Mouse (Mus musculus): ENCODE results near the gene Med25. TPM values are rescaled to one million over a fixed set of nuclear protein-coding genes. Genes with fewer than 3 reads are reported as not detected.

Gene Med25
- polyA plus RNA-seq, 1 experiment from 2014 or later = 72.5 TPM

DNA sequence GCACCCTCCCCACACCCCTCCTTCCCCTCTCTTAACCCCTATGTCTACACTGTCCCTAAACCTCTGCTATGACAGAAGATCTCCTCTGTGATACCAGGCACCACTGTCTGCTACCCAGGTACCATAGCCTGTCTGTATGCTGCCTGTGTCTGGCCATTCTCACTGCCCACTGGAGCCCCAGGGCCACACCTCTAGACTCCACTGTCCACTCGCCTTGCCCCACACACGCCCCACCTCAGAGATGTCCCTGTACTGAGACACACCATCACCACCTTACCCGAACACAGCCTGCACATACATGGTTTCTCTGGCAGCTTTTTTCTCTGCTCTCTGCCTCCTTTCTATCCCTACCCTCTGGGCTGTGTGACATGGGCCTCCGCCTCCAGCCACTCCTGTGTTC, 24.4 kb upstream of the Med25 start:
- H3K27ac ChIP-seq (ENCODE audit: low read depth, low read length) = no peak overlapping the region
- 93% methylated on average over 4 of the region's 4 CpGs for WGBS
- no peak for DNase-seq (ENCODE audit: low spot score)

DNA sequence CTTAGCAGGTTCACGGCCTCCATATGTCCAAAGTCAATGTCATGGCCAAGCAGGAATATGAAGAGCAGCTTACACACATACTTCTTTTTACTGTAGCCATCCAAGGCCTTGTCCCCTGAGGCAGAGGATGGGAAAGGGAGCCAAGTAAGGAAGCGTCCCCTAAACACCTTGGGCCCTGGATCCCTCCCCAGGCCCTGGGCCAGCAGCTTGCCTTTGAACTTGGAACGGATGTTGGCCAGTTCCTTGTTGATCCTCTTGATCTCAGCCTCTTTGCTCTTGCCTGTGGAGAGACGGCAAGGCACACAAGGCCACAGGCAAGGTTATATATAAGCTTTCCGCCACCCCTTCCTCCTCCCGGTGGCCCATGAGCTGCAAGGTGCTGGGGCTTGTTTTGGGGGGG, 23.7 kb upstream of the Med25 start:
- Histone ChIP-seq H3K9ac (ENCODE audit: low read depth, low read length) (no peak overlapping the region), H3K27ac (ENCODE audit: low read depth, low read length) (no peak overlapping the region), H3K36me3 (ENCODE audit: control insufficient read depth, insufficient read depth, low read length) (peaks cover 25% of the 10 kb centered on the region; the same call in 1 of the 2 replicates), H3K27me3 (replicated peaks; ENCODE audit: control insufficient read depth, insufficient read depth, low read length) (no peaks in the 10 kb centered on the region), H3K4me2 (no peak overlapping the region), H3K4me1 (replicated peaks; ENCODE audit: control insufficient read depth, insufficient read depth, low read length) (peaks cover 16% of the 10 kb centered on the region), H3K9me3 (ENCODE audit: control insufficient read depth, low read length) (no peaks in the 10 kb centered on the region), H3K4me3 (ENCODE audit: low read depth, low read length) (no peak overlapping the region)
- DNase-seq (ENCODE audit: low spot score) = no peak
- 93% methylated on average over 6 of the region's 6 CpGs for WGBS
- ATAC-seq (replicated peaks; ENCODE audit: low FRiP score) = no peak

More for the DNA sequence above, 24.4 kb upstream of the Med25 start:
- H3K9ac ChIP-seq (ENCODE audit: low read depth, low read length) = no peak overlapping the region
- peaks cover 16% of the 10 kb centered on the region for H3K4me1 ChIP-seq (replicated peaks; ENCODE audit: control insufficient read depth, insufficient read depth, low read length)
- no peaks in the 10 kb centered on the region for H3K27me3 ChIP-seq (replicated peaks; ENCODE audit: control insufficient read depth, insufficient read depth, low read length)
- peak; percentile 14; the same call in 1 of the 2 replicates for ATAC-seq (replicated peaks; ENCODE audit: low FRiP score)
- no peak overlapping the region for H3K4me2 ChIP-seq
- H3K36me3 ChIP-seq (ENCODE audit: control insufficient read depth, insufficient read depth, low read length) = peaks cover 26% of the 10 kb centered on the region
- H3K9me3 ChIP-seq (ENCODE audit: control insufficient read depth, low read length) = no peaks in the 10 kb centered on the region
- H3K4me3 ChIP-seq (ENCODE audit: low read depth, low read length) = no peak overlapping the region

DNA sequence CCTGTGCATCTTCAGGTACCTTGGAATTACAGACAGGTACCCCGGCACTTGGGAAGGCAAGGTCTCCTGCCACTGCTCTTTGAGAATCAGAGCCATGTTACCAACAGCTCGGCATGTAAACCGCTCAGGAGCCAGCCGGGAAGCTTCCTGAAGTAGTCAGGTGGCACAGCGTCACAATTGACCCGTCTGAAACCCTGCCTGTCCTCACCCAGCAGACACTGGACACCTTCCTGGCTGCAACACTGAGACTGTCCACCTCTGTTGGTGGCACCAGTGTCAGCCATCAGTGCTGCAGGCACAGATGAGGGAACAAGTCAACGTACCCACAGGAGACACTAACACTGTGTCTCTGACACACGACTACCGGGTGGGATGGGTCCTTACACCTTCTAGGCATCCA, 22.8 kb upstream of the Med25 start:
- Histone ChIP-seq H3K4me2 (no peak overlapping the region), H3K27me3 (replicated peaks; ENCODE audit: control insufficient read depth, insufficient read depth, low read length) (no peaks in the 10 kb centered on the region), H3K36me3 (ENCODE audit: control insufficient read depth, insufficient read depth, low read length) (peaks cover 29% of the 10 kb centered on the region; the same call in 1 of the 2 replicates), H3K4me3 (ENCODE audit: low read depth, low read length) (no peak overlapping the region), H3K27ac (ENCODE audit: low read depth, low read length) (no peak overlapping the region), H3K9me3 (ENCODE audit: control insufficient read depth, low read length) (no peaks in the 10 kb centered on the region), H3K4me1 (replicated peaks; ENCODE audit: control insufficient read depth, insufficient read depth, low read length) (peaks cover 16% of the 10 kb centered on the region), H3K9ac (ENCODE audit: low read depth, low read length) (no peak overlapping the region)
- no peak for DNase-seq (ENCODE audit: low spot score)
- 92% methylated on average over 9 of the region's 9 CpGs for WGBS
- ATAC-seq (replicated peaks; ENCODE audit: low FRiP score) = no peak

DNA sequence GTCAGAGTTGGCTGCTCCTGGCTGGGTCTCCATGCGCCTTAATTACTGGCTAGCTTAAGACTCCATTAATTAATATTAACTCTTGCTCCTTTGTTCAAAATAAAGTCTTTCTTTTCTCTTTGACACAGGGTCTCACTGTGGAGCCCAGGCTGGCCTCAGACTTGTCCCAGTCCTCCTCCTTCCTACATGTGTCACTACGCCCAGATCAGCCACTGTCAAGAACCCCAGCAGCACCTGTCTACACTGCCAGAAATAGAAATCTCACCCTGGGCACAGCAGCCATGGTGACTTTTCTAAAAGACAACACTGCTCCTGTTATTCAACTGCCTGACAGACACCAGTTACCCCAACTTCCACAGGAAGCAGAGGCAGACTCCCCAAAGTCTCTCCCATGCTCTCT, 21.9 kb upstream of the Med25 start:
- peaks cover 27% of the 10 kb centered on the region; the same call in 1 of the 2 replicates for H3K36me3 ChIP-seq (ENCODE audit: control insufficient read depth, insufficient read depth, low read length)
- no peak overlapping the region for H3K27ac ChIP-seq (ENCODE audit: low read depth, low read length)
- H3K4me1 ChIP-seq (replicated peaks; ENCODE audit: control insufficient read depth, insufficient read depth, low read length) = peaks cover 16% of the 10 kb centered on the region
- no peaks in the 10 kb centered on the region for H3K9me3 ChIP-seq (ENCODE audit: control insufficient read depth, low read length)
- H3K4me3 ChIP-seq (ENCODE audit: low read depth, low read length) = no peak overlapping the region
- 97% methylated on average over 2 of the region's 2 CpGs for WGBS
- ATAC-seq (replicated peaks; ENCODE audit: low FRiP score) (no peak), DNase-seq (ENCODE audit: low spot score) (no peak)
- no peaks in the 10 kb centered on the region for H3K27me3 ChIP-seq (replicated peaks; ENCODE audit: control insufficient read depth, insufficient read depth, low read length)
- H3K9ac ChIP-seq (ENCODE audit: low read depth, low read length) = no peak overlapping the region
- no peak overlapping the region for H3K4me2 ChIP-seq

DNA sequence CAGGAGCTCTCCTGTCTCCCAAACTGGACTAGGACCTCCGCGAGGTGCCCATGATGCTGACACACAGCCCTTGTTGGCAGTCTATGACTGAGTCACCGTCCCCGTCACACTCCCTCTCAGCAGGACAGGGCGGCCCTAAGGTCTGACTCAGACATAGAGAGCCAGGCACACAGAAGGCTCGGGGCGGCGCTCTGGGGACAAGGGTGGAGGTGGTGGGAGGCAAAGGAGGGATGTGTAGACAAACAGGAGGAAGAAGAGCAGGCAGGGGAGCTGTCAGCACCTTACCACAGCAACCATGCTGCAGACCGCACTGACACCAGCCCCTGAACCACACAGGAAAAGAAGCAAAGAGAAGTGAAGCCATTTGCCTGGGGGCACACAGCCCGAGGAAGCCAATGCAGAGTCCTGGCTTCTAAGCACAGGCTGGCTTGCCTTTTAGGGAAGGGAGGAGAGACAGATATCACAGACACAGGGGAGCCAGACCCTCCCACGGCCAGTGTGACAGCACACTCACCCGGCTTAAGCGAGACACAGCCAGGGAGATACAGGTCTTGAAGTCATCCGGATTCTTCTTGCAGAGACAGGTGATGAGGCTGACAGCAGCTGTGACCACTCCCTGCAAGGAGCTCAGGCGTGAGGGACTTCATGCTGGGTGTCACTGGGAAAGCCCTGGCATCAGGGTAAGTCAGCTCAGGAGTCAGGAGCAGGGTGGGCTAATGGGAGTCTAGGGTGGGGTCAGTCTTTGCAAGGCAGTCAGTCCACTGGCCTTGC, 16.4 kb upstream of the Med25 start:
- H3K4me2 ChIP-seq = no peak overlapping the region; the same call in 1 of the 2 replicates
- no peak overlapping the region for H3K4me3 ChIP-seq (ENCODE audit: low read depth, low read length)
- DNase-seq (ENCODE audit: low spot score) (no peak), ATAC-seq (replicated peaks; ENCODE audit: low FRiP score) (no peak)
- H3K27ac ChIP-seq (ENCODE audit: low read depth, low read length) = no peak overlapping the region
- whole genome bisulfite sequencing = 84% methylated on average over 15 of the region's 15 CpGs
- no peaks in the 10 kb centered on the region for H3K4me1 ChIP-seq (replicated peaks; ENCODE audit: control insufficient read depth, insufficient read depth, low read length)
- peaks cover 61% of the 10 kb centered on the region for H3K36me3 ChIP-seq (ENCODE audit: control insufficient read depth, insufficient read depth, low read length)
- no peaks in the 10 kb centered on the region for H3K27me3 ChIP-seq (replicated peaks; ENCODE audit: control insufficient read depth, insufficient read depth, low read length)
- no peaks in the 10 kb centered on the region for H3K9me3 ChIP-seq (ENCODE audit: control insufficient read depth, low read length)
- no peak overlapping the region for H3K9ac ChIP-seq (ENCODE audit: low read depth, low read length)

DNA sequence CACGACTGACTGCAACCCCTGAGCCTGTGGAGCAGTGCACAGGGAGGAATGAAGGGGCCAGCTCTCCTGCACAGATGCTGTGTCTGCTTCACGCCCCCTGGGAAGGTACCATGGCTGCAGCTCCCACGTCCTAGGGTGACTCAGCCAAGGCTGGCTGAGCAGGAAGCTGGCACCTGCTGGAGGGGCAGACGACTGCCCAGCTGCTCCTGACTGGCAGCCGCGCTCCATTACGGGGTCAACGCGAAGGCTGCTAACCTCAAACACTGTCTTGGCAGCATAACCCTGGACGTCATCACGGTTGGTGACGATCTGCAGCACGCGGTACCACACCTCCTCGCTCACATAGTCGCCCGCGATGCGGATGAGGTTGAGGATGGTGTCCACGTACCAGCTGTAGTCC, 12.9 kb upstream of the Med25 start:
- Histone ChIP-seq H3K27me3 (replicated peaks; ENCODE audit: control insufficient read depth, insufficient read depth, low read length) (no peaks in the 10 kb centered on the region), H3K9me3 (ENCODE audit: control insufficient read depth, low read length) (no peaks in the 10 kb centered on the region), H3K4me2 (no peak overlapping the region), H3K36me3 (ENCODE audit: control insufficient read depth, insufficient read depth, low read length) (peaks cover 64% of the 10 kb centered on the region), H3K9ac (ENCODE audit: low read depth, low read length) (no peak overlapping the region), H3K27ac (ENCODE audit: low read depth, low read length) (no peak overlapping the region), H3K4me1 (replicated peaks; ENCODE audit: control insufficient read depth, insufficient read depth, low read length) (peaks cover 11% of the 10 kb centered on the region), H3K4me3 (ENCODE audit: low read depth, low read length) (no peak overlapping the region)
- ATAC-seq (replicated peaks; ENCODE audit: low FRiP score) (no peak), DNase-seq (ENCODE audit: low spot score) (no peak)
- 95% methylated on average over 20 of the region's 20 CpGs for WGBS

DNA sequence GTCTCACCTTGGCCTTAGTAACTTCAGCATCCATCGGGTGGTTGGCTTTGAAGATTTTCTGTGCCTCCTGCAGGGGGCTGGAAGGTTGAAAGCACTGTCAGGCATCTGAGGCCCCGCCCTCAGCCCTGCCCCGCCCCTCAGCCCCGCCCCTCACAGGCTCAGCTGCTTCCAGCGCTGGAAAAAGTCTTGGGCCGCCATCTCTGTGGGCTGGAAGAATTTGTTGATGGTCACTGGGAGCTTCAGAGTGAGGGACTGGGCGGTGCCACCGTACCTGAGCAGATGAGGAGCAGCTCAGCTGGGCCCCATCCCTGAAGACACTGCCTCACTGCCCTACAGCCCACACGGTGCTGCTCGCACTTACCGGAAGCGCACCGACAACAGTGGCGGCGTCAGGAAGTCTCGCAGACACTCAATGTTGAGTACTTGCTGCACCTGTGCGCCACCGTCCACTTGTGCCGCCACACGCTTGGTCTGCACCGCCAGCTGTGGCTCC, 8.8 kb upstream of the Med25 start:
- peaks cover 55% of the 10 kb centered on the region for H3K36me3 ChIP-seq (ENCODE audit: control insufficient read depth, insufficient read depth, low read length)
- H3K9me3 ChIP-seq (ENCODE audit: control insufficient read depth, low read length) = no peaks in the 10 kb centered on the region
- DNase-seq (ENCODE audit: low spot score) (peak; percentile 71), ATAC-seq (replicated peaks; ENCODE audit: low FRiP score) (peak; percentile 51)
- 15% methylated on average over 21 of the region's 21 CpGs for WGBS
- H3K4me1 ChIP-seq (replicated peaks; ENCODE audit: control insufficient read depth, insufficient read depth, low read length) = peaks cover 36% of the 10 kb centered on the region
- peak overlapping the region; percentile 28 for H3K4me3 ChIP-seq (ENCODE audit: low read depth, low read length)
- H3K9ac ChIP-seq (ENCODE audit: low read depth, low read length) = peak overlapping the region; percentile 41; the same call in 1 of the 2 replicates
- H3K4me2 ChIP-seq = peak overlapping the region; percentile 65
- H3K27ac ChIP-seq (ENCODE audit: low read depth, low read length) = no peak overlapping the region
- no peaks in the 10 kb centered on the region for H3K27me3 ChIP-seq (replicated peaks; ENCODE audit: control insufficient read depth, insufficient read depth, low read length)

DNA sequence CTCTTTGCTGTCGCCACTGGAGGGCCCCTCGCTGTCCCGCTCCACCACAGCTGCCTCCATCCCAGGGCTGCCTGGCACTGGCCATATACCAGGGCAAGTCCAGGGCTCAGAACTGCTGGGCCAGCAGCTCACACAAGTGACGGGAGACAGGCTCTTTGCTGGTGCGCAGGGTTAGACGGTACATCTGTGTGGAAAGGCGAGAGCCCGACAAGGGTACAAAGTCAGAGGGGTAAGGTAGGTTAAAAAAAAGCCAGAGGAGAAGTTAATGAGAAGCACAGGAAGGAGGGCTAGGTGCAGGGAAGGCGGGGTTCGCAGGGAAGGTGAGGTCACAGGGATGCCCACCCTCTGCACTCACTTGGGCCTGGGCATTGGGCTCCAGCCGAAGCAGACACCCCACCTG, 8.1 kb upstream of the Med25 start:
- no peaks in the 10 kb centered on the region for H3K9me3 ChIP-seq (ENCODE audit: control insufficient read depth, low read length)
- no peak for ATAC-seq (replicated peaks; ENCODE audit: low FRiP score)
- H3K27me3 ChIP-seq (replicated peaks; ENCODE audit: control insufficient read depth, insufficient read depth, low read length) = no peaks in the 10 kb centered on the region
- H3K4me1 ChIP-seq (replicated peaks; ENCODE audit: control insufficient read depth, insufficient read depth, low read length) = peaks cover 36% of the 10 kb centered on the region
- no peak overlapping the region for H3K4me2 ChIP-seq
- no peak overlapping the region for H3K27ac ChIP-seq (ENCODE audit: low read depth, low read length)
- H3K9ac ChIP-seq (ENCODE audit: low read depth, low read length) = no peak overlapping the region
- peaks cover 48% of the 10 kb centered on the region for H3K36me3 ChIP-seq (ENCODE audit: control insufficient read depth, insufficient read depth, low read length)
- no peak overlapping the region for H3K4me3 ChIP-seq (ENCODE audit: low read depth, low read length)
- no peak for DNase-seq (ENCODE audit: low spot score)
- 91% methylated on average over 11 of the region's 11 CpGs for WGBS

DNA sequence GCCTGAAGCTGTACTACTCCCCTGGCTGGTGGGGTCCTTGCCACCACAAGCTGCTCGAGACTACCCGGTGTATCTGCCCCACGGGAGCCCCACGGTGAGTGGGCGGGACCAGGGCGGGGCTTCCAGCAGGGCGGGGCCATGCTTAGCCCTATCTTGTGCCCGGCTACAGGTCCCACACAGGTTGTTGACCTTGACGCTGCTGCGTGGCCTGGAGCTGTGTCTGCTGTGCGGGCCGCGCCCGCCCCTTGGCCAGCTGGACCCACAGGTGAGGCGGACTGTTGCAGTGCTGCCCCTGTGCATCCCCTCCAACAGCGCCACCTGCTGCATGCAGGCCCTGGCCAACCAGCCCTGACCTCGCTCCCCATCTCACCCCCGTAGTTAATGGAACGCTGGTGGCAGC, 6.1 kb upstream of the Med25 start:
- H3K36me3 ChIP-seq (ENCODE audit: control insufficient read depth, insufficient read depth, low read length) = peaks cover 30% of the 10 kb centered on the region
- H3K9me3 ChIP-seq (ENCODE audit: control insufficient read depth, low read length) = no peaks in the 10 kb centered on the region
- 40% methylated on average over 19 of the region's 19 CpGs for WGBS
- no peak for DNase-seq (ENCODE audit: low spot score)
- H3K4me1 ChIP-seq (replicated peaks; ENCODE audit: control insufficient read depth, insufficient read depth, low read length) = peaks cover 39% of the 10 kb centered on the region
- H3K27ac ChIP-seq (ENCODE audit: low read depth, low read length) = peak overlapping the region; percentile 39
- ATAC-seq (replicated peaks; ENCODE audit: low FRiP score) = peak; percentile 27
- H3K27me3 ChIP-seq (replicated peaks; ENCODE audit: control insufficient read depth, insufficient read depth, low read length) = no peaks in the 10 kb centered on the region
- 0 out of 2 replicates have a peak overlapping the region, but pooled peaks have one; percentile 19 for H3K4me3 ChIP-seq (ENCODE audit: low read depth, low read length)
- H3K9ac ChIP-seq (ENCODE audit: low read depth, low read length) = no peak overlapping the region
- H3K4me2 ChIP-seq = peak overlapping the region; percentile 16; the same call in 1 of the 2 replicates
